In genomic region chr2:148441421-148441820, GRCm38 (mm10) we compare ENCODE assay signal across 11 mouse cellular contexts. TPM values are rescaled to one million over a fixed set of nuclear protein-coding genes. Genes with fewer than 3 reads are reported as not detected.
A peak's percentile ranks its signal among the peaks of the same experiment; 100 is the strongest.
DNase-seq lines count a peak whose midpoint lies in the region; ATAC-seq and TF ChIP-seq lines count a peak whose summit lies in the region.
"Had no signal": no experiment of that assay in that cellular context is flagged by ENCODE, and none has a peak within 500 bp of the region (broad histone marks: within the 10 kb centered on the region; RNA-seq: fewer than 3 reads in every experiment).

No protein-coding gene starts in this region.

- intact Hi-C loops in heart, postnatal 10 days (cut with DNase I): loop anchor here (2.0 kb wide), 1 partner anchor 93 kb away; no protein-coding TSS in a partner anchor
- intact Hi-C loops in left cerebral cortex, postnatal 4 days (cut with DNase I): no loop called here

- peak overlapping the region; percentile 80 for H3K27ac ChIP-seq in heart, embryonic 10.5 days
- H3K27ac ChIP-seq in lung, embryonic 14.5 days (ENCODE audit: low read depth): peak overlapping the region; percentile 21; the same call in 1 of the 2 replicates
- H3K27ac ChIP-seq in embryonic facial prominence, embryonic 14.5 days (replicated peaks; ENCODE audit: low read depth, low read length): no peak overlapping the region
- H3K27ac ChIP-seq in liver, embryonic 13.5 days: no peak overlapping the region

- H3K9ac ChIP-seq in lung, embryonic 14.5 days: peak overlapping the region; percentile 55; the same call in 1 of the 2 replicates
- H3K9ac ChIP-seq in embryonic facial prominence, embryonic 14.5 days (ENCODE audit: low read depth, low read length): 0 out of 2 replicates have a peak overlapping the region, but pooled peaks have one; percentile 30
- no peak overlapping the region for H3K9ac ChIP-seq in liver, embryonic 13.5 days

- WGBS in heart, embryonic 10.5 days: 66% methylated on average over 10 of the region's 10 CpGs
- WGBS in lung, embryonic 14.5 days: 69% methylated on average over 10 of the region's 10 CpGs
- 81% methylated on average over 9 of the region's 10 CpGs for WGBS in embryonic facial prominence, embryonic 14.5 days
- 51% methylated on average over 10 of the region's 10 CpGs for WGBS in liver, embryonic 13.5 days (ENCODE audit: insufficient replicate concordance)

- ATAC-seq in lung, embryonic 14.5 days (ENCODE audit: insufficient read depth): no peak
- no peak for ATAC-seq in embryonic facial prominence, embryonic 14.5 days (ENCODE audit: low read depth)
- ATAC-seq in liver, embryonic 13.5 days (ENCODE audit: low read depth): no peak

- DNase-seq in heart, embryonic 10.5 days (ENCODE audit: low spot score): peak; percentile 30
- no peak for DNase-seq in heart, postnatal 10 days
- DNase-seq in lung, embryonic 14.5 days: no peak
- no peak for DNase-seq in lung, adult 18-20 months
- DNase-seq in embryonic facial prominence, embryonic 14.5 days (ENCODE audit: low spot score): no peak
- DNase-seq in liver, embryonic 13.5 days: no peak
- DNase-seq in left cerebral cortex, postnatal 4 days: no peak
- DNase-seq in left cerebral cortex, adult 8-10 months (ENCODE audit: low spot score in 2 of 2): no peak

- H3K4me3 ChIP-seq in heart, embryonic 10.5 days: peak overlapping the region; percentile 49
- H3K4me3 ChIP-seq in lung, embryonic 14.5 days (ENCODE audit: low read depth, low read length): peak overlapping the region; percentile 34
- H3K4me3 ChIP-seq in embryonic facial prominence, embryonic 14.5 days (ENCODE audit: low read depth, low read length): peak overlapping the region; percentile 12; the same call in 1 of the 2 replicates
- H3K4me3 ChIP-seq in liver, embryonic 13.5 days (replicated peaks): peak overlapping the region; percentile 37; the same call in 1 of the 2 replicates

- peak overlapping the region; percentile 42 for H3K4me2 ChIP-seq in lung, embryonic 14.5 days
- no peak overlapping the region for H3K4me2 ChIP-seq in embryonic facial prominence, embryonic 14.5 days (ENCODE audit: low read depth, low read length)
- H3K4me2 ChIP-seq in liver, embryonic 13.5 days: peak overlapping the region; percentile 32

- no peaks in the 10 kb centered on the region for H3K9me3 ChIP-seq in heart, embryonic 10.5 days
- no peaks in the 10 kb centered on the region for H3K9me3 ChIP-seq in lung, embryonic 14.5 days (ENCODE audit: low read depth, low read length)
- H3K9me3 ChIP-seq in embryonic facial prominence, embryonic 14.5 days (ENCODE audit: control insufficient read depth, low read length): no peaks in the 10 kb centered on the region
- no peaks in the 10 kb centered on the region for H3K9me3 ChIP-seq in liver, embryonic 13.5 days (replicated peaks)
- H3K9me3 ChIP-seq: midbrain, embryonic 10.5 days had no signal

- H3K36me3 ChIP-seq in heart, embryonic 10.5 days: no peaks in the 10 kb centered on the region
- no peaks in the 10 kb centered on the region; the same call in 1 of the 2 replicates for H3K36me3 ChIP-seq in lung, embryonic 14.5 days (ENCODE audit: insufficient read depth)
- H3K36me3 ChIP-seq in embryonic facial prominence, embryonic 14.5 days (ENCODE audit: control insufficient read depth, insufficient read depth, low read length): no peaks in the 10 kb centered on the region
- no peaks in the 10 kb centered on the region for H3K36me3 ChIP-seq in liver, embryonic 13.5 days
- H3K36me3 ChIP-seq: midbrain, embryonic 10.5 days had no signal

- H3K27me3 ChIP-seq in heart, embryonic 10.5 days (ENCODE audit: insufficient read depth, poor library complexity, severe bottlenecking): peaks cover 7% of the 10 kb centered on the region
- H3K27me3 ChIP-seq in lung, embryonic 14.5 days (ENCODE audit: insufficient read depth, low read length): no peaks in the 10 kb centered on the region
- no peaks in the 10 kb centered on the region for H3K27me3 ChIP-seq in embryonic facial prominence, embryonic 14.5 days (replicated peaks; ENCODE audit: control insufficient read depth, insufficient read depth, low read length)
- H3K27me3 ChIP-seq in liver, embryonic 13.5 days: no peaks in the 10 kb centered on the region

- H3K4me1 ChIP-seq in heart, embryonic 10.5 days: peaks cover 23% of the 10 kb centered on the region
- peaks cover 12% of the 10 kb centered on the region for H3K4me1 ChIP-seq in lung, embryonic 14.5 days (ENCODE audit: insufficient read depth)
- no peaks in the 10 kb centered on the region for H3K4me1 ChIP-seq in embryonic facial prominence, embryonic 14.5 days (ENCODE audit: control insufficient read depth, insufficient read depth, low read length)
- peaks cover 3% of the 10 kb centered on the region; the same call in 1 of the 2 replicates for H3K4me1 ChIP-seq in liver, embryonic 13.5 days (replicated peaks)

- TF ChIP-seq CTCF in lung, embryonic 14.5 days (IDR thresholded peaks at IDR 0.05; ENCODE audit: low read depth): no peak

RNA-seq across cellular contexts. Expression of gene Cd93, which starts 1.9 kb away (rescaled TPM):
- 10.3 and 19.7 TPM in 2 replicates for polyA plus RNA-seq in heart, embryonic 10.5 days (2016; fragmentation: Nextera tagmentation; extraction: Ambion mirVana)
- 100 to 1,000 TPM; 163 to 201 TPM for total RNA-seq in heart, postnatal 10 days (2021)
- 33.7 and 34.4 TPM in 2 replicates for polyA plus RNA-seq in lung, embryonic 14.5 days (2014; fragmentation: Nextera tagmentation; extraction: Ambion mirVana)
- 14.0 and 14.6 TPM in 2 replicates for polyA plus RNA-seq in embryonic facial prominence, embryonic 14.5 days (2014; fragmentation: Nextera tagmentation; extraction: Ambion mirVana)
- polyA plus RNA-seq in liver, embryonic 13.5 days (2015; fragmentation: Nextera tagmentation; extraction: Ambion mirVana): 2.1 and 2.3 TPM in 2 replicates
- total RNA-seq in left cerebral cortex, postnatal 4 days (2021): 10 to 100 TPM; 24.7 to 26.9 TPM
- 1 to 10 TPM; 3.2 to 4.4 (median 3.3) TPM for total RNA-seq in left cerebral cortex, adult 8-10 months (2022)

RNA-seq across cellular contexts. Expression of gene Thbd, which starts 33.4 kb away (rescaled TPM):
- 10.9 and 14.6 TPM in 2 replicates for polyA plus RNA-seq in heart, embryonic 10.5 days (2016; fragmentation: Nextera tagmentation; extraction: Ambion mirVana)
- 10 to 100 TPM; 54.0 to 55.4 TPM for total RNA-seq in heart, postnatal 10 days (2021)
- 115 and 116 TPM in 2 replicates for polyA plus RNA-seq in lung, embryonic 14.5 days (2014; fragmentation: Nextera tagmentation; extraction: Ambion mirVana)
- polyA plus RNA-seq in embryonic facial prominence, embryonic 14.5 days (2014; fragmentation: Nextera tagmentation; extraction: Ambion mirVana): 29.7 and 31.4 TPM in 2 replicates
- 1.3 and 1.9 TPM in 2 replicates for polyA plus RNA-seq in liver, embryonic 13.5 days (2015; fragmentation: Nextera tagmentation; extraction: Ambion mirVana)
- total RNA-seq in left cerebral cortex, postnatal 4 days (2021): 10 to 100 TPM; 12.8 to 12.9 TPM
- total RNA-seq in left cerebral cortex, adult 8-10 months (2022): 10 to 100 TPM in 2 of 4 experiments, 1 to 10 TPM in 2; 8.2 to 10.4 (median 9.9) TPM

RNA-seq across cellular contexts. Expression of gene Sstr4, which starts 46.3 kb away (rescaled TPM):
- polyA plus RNA-seq in heart, embryonic 10.5 days (2016; fragmentation: Nextera tagmentation; extraction: Ambion mirVana): 0.52 and 0.89 TPM in 2 replicates
- under 1 TPM; 0.77 to 0.89 TPM for total RNA-seq in heart, postnatal 10 days (2021)
- 4.8 and 5.9 TPM in 2 replicates for polyA plus RNA-seq in lung, embryonic 14.5 days (2014; fragmentation: Nextera tagmentation; extraction: Ambion mirVana)
- polyA plus RNA-seq in embryonic facial prominence, embryonic 14.5 days (2014; fragmentation: Nextera tagmentation; extraction: Ambion mirVana): 4.1 and 4.9 TPM in 2 replicates
- polyA plus RNA-seq in liver, embryonic 13.5 days (2015; fragmentation: Nextera tagmentation; extraction: Ambion mirVana): not detected in 2 replicates
- total RNA-seq in left cerebral cortex, postnatal 4 days (2021): 10 to 100 TPM; 19.7 to 21.2 TPM
- 10 to 100 TPM; 26.8 to 33.4 (median 27.4) TPM for total RNA-seq in left cerebral cortex, adult 8-10 months (2022)
- total RNA-seq: gastrocnemius, adult 18-20 months had no signal
- polyA plus RNA-seq: C2C12 had no signal

Comparison
In these comparisons a context has a peak if more than half of its experiments do, and no peak if none do; other contexts are left out.
1. H3K27ac ChIP-seq: peak in heart, embryonic 10.5 days (single experiment) and lung, embryonic 14.5 days (single experiment); none in embryonic facial prominence, embryonic 14.5 days (single experiment) and liver, embryonic 13.5 days (single experiment).
2. Peak in every context shown above with its lines, with median percentiles within 50 percentile points of each other: H3K4me3 ChIP-seq.